Mouse (Mus musculus) heart, postnatal 0 days (tissue): ENCODE results near the gene Fgfr2.

Experiments used
- CTCF ChIP-seq: IDR thresholded peaks from 2 replicates; pipeline ENCODE4 v1.5.1; 2016; ENCODE audit warnings: antibody characterized with exemption, control low read depth, low read depth
- EP300 ChIP-seq: IDR thresholded peaks from 2 replicates; pipeline ENCODE4 v1.6.1; 2016; ENCODE audit warnings: antibody characterized with exemption, low read depth

DNA sequence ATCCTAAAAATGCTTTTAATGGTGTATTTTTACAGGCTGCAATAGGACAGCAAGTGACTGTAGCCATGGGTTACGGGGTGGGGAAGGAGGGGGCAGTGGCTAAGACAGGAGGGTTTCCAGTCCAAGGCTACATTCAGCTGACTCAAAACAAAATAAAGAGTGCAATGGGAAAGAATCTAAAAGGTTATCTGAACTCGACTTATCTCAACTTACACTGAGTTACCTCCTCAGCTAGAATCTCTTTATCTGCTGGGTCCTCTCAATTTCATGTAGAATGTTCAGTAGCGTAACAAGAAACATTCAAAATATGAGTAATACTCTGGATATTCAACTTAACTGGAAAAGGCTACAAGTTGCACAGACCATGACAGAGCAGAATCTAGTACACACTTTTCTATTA is 550.4 kb downstream of the Fgfr2 start:
- TF ChIP-seq CTCF: no peak
- TF ChIP-seq EP300: no peak
